Mouse (Mus musculus) regulatory T cell (primary cell): ENCODE data around the gene Agtrap.
"Not testable (repeated sequence)": the region's sequence is repeated elsewhere in the genome, so short reads cannot be mapped to it uniquely, and the experiment has no call there.

Experiments
- in situ Hi-C: fragments of 300-600 bp; cut with MboI, MseI; formaldehyde crosslinking; loops from one replicate; pipeline ENCODE4 v1.15.1; 2025; ENCODE audit warnings: high pct_unique_total_duplicates

The Agtrap gene

DNA sequence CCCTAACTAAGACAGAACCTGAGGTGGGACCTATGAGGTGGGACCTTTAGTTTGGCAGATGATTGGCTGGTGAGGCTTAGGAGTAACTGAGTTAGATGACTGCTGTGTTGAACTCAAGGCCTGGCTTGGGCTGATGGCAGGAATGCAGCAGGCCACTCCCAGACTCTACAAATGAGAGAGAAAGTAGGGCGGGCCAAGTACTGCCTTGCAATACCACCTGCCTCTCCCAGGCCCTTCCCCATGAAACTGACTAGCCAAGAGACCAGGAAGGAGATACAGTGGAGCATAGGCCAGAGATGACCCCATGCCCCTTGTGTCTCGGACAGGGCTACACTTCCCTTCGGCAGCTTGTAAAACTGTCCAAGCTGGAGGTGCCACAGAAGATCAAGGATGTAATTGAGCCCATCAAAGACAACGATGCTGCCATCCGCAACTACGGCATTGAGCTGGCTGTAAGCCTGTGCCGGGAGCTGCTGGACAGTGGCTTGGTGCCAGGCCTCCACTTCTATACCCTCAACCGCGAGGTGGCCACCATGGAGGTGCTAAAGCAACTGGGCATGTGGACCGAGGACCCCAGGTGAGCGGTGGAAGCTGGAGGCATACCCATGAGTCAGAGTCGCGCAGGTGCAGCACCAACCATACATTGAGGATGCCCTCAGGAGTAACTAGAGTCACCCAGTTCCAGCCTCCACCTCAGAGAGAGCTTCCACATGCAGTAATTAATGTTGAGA, 36.6 kb downstream of the Agtrap start:
- in situ Hi-C loops, result no loop called here

DNA sequence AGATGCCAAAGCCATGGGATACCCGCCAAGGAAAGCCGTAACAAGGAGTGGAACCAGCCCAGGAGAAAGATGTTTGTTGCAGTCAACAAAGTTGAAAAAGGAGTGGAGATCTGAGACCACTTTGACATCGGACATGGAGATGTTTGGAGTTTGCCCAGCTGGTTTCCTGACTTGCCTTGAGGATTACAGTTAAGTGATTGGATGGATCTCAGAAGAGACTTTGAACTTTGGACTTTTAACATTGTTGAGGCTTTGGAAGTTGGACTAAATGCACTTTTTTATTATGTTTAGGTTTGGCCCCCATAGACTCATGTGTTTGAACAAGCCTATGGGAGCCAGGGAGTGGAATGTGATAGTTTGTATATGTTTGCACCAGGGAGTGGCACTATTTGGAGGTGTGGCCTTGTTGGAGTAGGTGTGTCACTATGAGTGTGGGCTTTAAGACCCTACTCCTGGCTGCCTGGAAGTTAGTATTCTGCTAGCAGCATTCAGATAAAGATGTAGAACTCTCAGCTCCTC, 37.4 kb downstream of the Agtrap start:
- in situ Hi-C loops, result not testable (repeated sequence)

- in situ Hi-C loops, result no loop called here
Observed at GRCm38 (mm10) chr4:148046450-148047031, 41.3 kb downstream of the Agtrap start.

DNA sequence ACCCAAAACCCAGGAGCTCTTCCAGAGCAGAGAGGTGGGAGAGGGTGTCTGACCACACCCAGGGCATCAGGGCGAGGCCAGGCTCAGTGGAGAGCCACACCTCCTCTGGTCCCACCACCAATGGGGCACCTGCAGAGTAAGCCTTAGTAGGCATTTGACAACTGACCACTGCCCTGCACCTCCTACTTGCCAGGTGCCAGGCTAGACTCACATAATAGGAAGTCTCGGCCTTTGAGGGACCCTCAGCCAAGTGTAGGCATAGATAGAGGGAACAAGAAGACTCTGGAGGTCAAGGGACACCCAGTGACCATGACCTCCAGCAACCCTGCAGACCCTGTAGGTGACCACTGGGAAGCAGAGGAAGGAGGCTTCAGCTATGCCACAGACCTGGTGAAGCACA, 43.7 kb downstream of the Agtrap start:
- in situ Hi-C loops, result no loop called here

DNA sequence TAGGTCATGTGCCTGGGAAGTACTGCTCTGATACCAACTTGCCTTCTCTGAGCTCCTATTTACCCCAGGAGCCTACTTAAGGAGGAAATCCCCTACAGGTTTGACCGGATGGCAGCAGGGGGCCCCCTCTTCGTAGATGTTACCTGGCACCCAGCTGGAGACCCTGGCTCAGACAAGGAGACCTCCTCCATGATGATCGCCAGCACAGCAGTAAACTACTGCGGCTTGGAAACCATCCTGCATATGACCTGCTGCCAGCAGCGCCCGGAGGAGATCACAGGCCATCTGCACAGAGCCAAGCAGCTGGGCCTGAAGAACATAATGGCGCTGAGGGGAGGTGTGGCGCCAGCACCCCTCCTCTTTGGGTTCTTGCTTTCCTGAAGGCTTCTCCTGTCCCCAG, 44.5 kb downstream of the Agtrap start:
- in situ Hi-C loops, result not testable (repeated sequence)

DNA sequence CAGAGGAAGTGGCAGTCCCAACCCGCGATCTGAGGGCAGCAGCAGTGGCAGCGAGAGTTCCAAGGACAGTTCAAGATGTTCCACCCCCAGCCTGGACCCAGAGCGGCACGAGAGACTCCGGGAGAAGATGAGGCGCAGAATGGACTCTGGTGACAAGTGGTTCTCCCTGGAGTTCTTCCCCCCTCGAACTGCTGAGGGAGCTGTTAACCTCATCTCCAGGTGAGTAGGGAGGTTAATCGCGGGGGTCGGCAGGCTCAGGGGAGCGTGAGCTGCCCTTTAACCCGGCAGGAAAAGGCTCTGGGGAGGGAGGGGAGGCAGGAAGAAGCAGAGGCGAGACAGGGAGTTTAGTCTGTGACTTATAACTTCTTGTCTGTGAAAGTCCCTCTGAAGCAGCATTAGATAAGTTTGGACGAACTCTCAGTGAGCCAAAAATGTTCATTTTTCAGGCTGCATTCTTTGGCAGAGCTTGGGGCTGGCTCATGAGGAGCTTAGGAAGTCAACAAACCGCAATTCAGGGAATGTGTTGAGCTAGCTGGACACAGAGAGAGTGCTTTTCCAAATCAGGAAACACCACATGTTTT, 46.1 kb downstream of the Agtrap start:
- in situ Hi-C loops, result no loop called here

DNA sequence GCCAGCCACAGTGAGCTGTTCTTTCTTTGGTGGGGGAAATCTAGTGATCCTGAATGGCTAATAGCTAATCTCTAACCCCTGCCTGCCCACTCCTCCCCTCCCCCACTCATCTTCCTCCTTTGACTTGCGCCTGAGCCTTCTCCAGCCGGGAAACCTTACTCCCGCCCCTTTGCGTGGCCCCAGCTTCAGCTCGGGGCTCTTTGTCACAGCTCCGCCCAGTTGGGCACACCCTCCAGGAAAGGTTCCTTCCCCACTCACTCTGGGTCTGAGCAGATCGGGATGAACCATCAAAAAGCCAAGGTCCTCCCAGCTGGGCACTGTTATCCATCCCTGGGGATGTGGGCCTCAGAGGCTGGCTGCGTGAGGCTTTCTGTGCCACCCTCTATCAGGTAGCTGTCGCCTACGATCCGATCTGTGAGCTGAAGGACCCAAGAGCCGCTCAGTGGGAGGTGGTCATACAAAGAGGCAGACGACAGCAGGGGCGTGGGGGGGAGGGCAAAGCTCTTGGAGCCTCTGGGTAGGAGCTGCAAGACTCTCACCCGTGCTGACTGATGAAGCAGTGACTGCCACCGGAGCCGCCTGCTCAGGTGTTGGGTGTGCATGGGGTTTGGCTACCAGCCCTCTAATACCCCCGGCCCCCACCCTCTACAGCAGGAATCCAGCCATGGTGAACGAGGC, 46.8 kb downstream of the Agtrap start:
- in situ Hi-C loops, result no loop called here

DNA sequence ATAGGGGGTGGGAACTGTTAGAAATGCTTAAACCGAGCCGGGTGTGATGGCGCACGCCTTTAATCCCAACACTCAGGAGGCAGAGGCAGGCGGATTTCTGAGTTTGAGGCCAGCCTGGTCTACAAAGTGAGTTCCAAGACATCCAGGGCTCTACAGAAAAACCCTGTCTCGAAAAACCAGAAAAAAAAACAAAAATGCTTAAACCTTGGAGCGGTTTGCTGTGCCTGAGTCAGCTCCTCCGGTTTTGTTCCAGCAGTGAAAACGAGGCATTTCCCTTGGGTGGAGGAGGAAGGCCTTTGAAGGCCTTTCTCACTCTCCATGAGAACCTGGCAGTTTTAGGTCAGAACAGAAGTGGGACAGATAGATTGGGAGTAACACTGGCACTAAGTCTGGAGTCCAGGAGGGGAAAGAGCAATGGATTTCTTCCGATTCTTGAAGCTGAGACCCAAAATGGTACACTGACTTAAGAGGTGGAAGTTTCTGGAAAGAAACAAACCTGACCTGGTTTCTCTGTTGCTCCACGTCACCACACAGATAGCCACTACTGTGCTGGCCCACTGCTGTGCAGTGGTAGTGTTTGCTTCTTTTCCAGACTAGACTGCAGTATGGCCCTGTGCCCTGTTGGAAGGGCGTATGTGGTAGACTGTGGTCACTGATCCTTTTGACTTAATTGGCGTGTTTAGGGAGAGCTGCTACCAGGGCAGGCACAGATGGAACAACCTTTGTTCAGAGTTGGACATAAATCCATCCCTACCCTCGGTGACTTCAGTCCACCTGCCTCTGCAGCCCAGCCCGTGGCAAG, 47.6 kb downstream of the Agtrap start:
- in situ Hi-C loops, result no loop called here

DNA sequence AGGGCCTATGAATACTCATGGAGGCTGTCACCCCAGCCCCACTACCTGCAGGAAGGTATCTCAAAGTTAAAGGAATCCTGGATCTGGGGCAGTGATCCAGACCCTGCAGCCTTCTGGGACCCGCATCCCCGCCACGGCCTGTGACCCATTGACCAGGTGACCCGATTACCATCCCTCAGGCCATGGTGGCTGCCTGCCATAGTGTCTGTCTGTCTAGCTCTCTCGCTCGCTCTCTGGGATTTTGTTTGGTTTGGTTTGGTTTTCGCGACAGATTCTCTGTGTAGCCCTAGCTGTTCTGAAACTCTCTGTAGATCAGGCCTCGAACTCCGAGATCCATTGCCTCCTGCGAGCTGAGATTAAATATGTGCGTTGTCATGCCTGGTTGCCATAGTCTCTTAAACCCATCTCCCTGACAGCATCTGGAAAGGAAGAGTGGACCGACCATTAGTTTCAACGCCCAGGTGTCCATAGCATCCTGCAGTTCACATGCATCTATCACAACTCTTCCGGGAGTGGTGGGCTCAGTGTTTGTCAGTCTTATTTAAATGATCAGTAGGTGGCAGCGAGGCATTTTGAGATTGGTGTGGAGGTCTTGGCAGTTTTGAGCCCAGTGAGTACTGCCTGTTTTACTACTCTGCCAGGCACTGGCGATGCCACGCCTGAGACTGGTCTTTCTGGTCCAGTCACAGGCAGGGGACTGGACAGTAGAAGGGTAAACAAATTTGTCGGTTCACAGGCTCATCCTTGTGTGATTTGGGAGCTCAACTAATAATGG, 48.4 kb downstream of the Agtrap start:
- in situ Hi-C loops, result loop anchor here (10.0 kb wide), 1 partner anchor 405 kb away; the partner anchor contains the start of genes Mtor and Ubiad1

GRCm38 (mm10) chr4:148038600-148039253, 49.1 kb downstream of the Agtrap start, which contains the start of the genes Clcn6 and Mthfr:
Gene Clcn6 (minus strand): TSS chr4:148038821.
Gene Mthfr (plus strand): TSS chr4:148039077.
- in situ Hi-C loops, result loop anchor here (10.0 kb wide), 1 partner anchor 406 kb away; the partner anchor contains the start of genes Mtor and Ubiad1

- in situ Hi-C loops, result loop anchor here (10.0 kb wide), 1 partner anchor 407 kb away; the partner anchor contains the start of genes Mtor and Ubiad1
Observed at GRCm38 (mm10) chr4:148038079-148038599, 49.7 kb downstream of the Agtrap start.

GRCm38 (mm10) chr4:148035440-148035839, 52.4 kb downstream of the Agtrap start:
- in situ Hi-C loops, result loop anchor here (10.0 kb wide), 1 partner anchor 409 kb away; the partner anchor contains the start of genes Mtor and Ubiad1

GRCm38 (mm10) chr4:148033858-148034410, 53.9 kb downstream of the Agtrap start:
- in situ Hi-C loops, result loop anchor here (5.0 to 10.0 kb wide), 2 partner anchors 92 to 411 kb away; partner anchors contain the start of genes 2510039O18Rik, Mtor and Ubiad1

DNA sequence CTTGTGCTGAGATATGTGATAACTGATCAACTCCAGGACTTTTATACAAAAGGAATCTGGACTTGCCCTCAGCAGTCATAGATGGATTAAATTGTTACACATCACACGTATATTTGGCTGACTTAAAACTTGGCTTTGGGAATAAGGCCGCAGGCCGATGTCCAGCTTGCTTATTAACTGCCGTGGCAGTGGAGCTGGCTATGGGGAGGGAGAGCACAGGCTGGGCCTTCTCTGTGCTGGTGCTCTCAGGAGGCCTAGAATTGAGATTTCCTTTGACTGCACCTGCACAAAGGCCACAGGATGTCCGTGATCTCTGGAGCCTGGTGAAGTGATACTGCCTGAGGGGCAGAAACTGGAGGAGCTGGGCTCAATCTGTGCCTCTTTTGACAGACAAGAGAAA, 57.3 kb downstream of the Agtrap start:
- in situ Hi-C loops, result loop anchor here (5.0 to 10.0 kb wide), 2 partner anchors 88 to 414 kb away; partner anchors contain the start of genes 2510039O18Rik, Mtor and Ubiad1

DNA sequence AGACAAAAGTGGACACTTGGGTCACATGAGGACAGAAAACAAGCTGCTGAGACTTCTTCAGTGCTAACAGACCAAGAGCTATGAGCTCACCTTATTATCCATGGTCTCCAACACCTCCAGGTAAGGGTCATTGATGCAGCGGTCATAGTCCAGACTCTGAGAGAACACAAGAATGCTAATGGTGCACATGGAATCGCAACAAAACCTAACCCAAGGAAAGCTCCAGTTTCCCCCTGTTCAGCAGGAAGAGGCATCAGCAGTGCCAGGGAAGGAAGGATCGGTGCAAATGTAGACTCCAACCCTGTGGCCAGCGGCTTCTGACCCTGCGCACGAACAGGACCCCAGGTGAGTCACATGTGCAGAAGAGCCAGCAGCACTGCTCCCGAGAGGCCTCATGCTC, 58.5 kb downstream of the Agtrap start:
- in situ Hi-C loops, result no loop called here
